Mouse (Mus musculus) ovary, postnatal 36 days (tissue): ENCODE results near the gene Alpk1.

Source experiments
- DNase-seq: peaks from one replicate; pipeline ENCODE4 v3.0.0; 2022; ENCODE audit warnings: low spot score, mixed read lengths

The Alpk1 gene

DNA sequence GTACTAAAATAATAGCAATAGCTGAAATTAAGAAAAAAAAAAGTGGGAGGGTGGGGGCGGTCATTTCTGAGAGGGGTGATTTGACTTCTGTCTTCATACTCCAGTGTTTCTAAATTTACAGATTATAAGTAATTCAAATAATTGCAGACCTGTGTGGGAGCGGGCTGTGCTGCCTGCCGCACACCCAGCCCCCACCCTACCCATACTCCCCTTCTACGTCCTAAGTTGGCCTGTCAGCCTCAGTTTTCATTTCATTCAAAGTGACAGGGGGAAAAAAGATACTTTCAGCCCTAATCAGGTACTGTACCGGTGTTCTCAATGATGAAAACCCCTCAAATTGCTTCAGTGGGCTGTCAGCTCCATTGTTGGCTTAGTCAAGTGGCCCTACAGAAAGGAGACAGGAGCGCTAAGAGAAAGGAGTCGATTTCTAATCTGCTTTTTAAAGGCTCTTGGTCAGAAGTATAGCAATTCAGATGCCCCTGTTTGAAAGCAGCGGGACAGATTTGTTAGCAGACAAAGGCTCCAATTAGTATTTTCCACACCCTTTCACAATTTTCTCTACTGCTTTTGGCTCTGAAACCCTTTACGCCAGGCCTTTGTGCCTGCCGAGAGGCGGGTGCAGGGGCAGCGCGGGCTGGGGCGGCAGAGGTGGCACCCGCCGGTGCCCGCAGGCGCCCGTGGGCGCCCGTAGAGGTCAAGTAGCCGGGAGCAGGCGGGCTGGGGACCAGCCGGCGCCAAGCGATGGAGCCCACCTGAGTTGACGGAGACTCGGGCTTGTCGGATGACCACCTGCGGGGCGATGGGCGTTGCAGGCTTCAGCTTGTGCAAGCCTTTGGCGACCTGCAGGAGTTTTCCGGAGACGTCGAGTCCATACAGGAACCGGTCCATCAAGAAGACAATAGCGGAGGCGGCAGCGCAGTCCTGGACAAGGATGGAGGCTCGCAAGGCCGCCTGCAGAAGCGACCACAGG is 85.2 kb downstream of the Alpk1 start:
- DNase-seq: no peak

- DNase-seq: no peak
Measured at GRCm38 (mm10) chr3:127691230-127691629, 89.1 kb downstream of the Alpk1 start.

DNA sequence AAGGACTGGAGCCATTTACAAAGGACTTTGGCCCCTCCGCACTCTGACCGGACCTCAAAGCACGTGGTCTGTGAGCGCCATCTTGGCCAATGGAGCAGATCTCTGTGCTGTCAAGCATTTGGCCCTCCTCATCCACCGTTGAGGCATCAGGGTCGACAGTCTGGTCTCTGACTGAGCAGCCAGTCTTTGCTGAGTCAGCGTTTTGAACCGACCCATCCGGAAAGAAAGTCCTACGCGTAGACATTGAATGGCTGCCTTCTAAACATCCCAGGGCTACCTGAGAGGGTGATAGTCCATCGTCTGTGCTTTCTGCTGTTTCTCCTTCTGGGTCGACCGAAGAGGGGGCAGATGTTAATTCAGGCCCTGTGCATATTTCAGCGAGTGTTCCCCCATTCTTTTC is 100.6 kb downstream of the Alpk1 start:
- no peak for DNase-seq

DNA sequence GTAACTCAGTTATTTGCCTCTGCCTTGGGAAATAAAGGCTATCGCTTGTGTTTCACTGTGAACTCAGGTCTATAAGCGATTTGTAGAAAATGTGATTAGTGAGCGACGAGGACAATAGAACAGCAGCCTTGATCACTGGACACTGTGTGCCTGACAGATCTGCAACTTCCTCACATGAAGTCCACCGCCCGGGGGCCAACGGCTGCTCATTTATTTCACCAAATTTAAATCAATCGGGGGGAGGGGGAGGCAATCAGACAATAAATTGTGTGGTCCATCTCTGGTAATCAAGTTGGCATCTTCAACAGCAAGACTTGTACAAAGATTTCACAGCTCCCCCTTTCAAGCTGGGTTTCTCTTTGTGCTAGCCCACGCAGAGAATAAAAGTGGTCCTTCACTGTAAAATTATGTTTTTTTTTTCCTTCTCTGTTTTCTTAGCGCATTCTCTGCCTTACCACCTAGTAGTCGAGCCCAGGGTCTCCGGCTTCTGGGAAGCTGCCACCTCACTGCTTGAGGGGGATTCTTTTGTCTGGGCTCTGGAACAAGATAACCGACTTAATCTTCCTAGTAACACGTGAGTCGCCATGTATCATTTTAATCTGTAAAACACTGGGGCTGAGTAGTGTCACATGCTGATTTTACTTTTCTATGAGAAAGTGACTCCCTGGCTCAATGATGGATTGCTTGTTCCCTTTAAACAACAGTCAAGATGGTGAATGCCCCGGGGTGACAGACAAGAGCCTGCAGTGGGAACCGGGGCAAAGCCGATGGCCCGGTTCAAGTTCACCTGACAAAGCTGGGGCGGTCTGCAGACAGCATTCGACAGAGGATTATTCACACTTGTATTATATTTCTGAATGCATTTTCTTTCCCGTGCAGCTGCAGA is 118.4 kb downstream of the Alpk1 start:
- no peak for DNase-seq

GRCm38 (mm10) chr3:127660712-127661111 is 119.6 kb downstream of the Alpk1 start:
- no peak for DNase-seq

- DNase-seq: no peak
Measured at GRCm38 (mm10) chr3:127651742-127652653, 128.3 kb downstream of the Alpk1 start.

DNA sequence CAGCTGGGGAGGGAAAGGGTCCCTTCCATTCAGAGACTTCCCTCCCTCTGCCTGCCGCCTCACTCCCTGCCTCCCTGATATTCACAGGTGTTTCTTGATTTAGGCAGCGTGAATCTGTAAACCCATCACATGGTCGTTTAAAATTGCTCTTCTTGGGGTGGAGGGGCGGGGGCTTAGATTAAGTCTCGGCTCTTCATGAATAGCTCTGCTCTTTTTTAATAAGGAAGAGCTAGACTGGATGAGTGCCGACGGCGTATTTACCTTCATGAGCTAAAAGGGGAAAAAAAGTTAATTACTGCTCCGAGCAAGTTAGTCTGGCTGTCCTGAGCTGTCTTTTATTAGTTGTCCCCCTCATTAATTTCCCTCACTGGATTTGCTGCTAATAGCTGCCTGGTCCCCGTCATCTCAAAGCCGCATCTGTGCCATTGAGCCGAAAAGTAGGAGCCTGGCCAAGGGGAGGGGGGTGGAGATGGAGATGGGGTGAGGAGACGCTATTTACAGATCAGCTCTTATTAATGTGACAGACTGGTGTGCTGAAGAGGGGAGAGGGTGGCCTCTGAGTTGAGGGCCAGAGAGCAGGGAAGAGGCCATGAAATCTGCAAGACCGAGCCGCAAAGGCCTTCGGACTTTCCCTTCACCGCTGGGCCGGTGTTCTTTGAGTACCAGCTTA is 134.0 kb downstream of the Alpk1 start:
- DNase-seq: no peak

- no peak for DNase-seq
Measured at GRCm38 (mm10) chr3:127642211-127642610, 138.1 kb downstream of the Alpk1 start.

GRCm38 (mm10) chr3:127640762-127641700 is 139.3 kb downstream of the Alpk1 start:
- no peak for DNase-seq

DNA sequence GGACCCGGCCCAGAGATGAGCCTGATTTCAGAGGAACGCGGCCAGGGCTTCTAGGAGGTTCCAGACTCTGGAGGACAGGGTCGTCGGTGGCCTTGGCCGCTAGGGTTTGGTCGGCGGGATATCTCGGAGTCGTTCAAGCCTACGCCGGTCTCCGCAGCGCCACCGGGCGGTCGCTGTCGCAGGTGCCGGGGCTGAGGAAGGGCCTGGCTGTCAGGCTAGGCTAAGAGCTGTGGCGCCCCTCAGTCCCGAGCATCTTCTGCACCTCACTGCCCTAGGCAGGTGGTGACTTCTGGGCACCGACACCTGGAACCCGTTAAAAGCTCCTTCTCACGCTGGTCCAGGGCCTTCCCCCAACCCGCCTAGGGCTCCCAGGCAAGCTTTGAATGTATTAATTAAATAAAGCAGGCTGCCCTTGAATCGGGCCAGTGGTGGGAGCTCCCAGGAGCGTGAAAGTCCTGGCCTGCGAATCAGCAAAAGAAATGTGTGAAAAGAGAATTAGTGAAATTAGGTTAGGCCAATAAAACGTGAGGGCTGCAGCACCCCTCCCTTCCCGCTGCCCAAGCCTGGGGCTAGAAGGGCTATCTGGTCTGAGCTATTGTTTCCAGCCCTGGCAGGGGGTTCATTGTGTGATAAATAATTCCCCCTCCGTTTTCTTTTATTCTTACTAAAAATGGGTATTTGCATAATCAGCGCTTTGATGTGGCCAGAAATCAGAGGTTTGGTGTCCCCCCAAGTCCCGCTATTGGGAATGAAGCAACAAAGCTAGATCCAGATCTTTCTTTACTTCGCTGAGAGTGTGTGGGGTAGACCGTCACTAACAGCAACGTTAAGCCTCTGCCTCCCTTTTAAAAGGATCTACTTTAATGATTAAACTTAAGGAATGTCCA is 140.2 kb downstream of the Alpk1 start:
- peak; percentile 43 for DNase-seq

DNA sequence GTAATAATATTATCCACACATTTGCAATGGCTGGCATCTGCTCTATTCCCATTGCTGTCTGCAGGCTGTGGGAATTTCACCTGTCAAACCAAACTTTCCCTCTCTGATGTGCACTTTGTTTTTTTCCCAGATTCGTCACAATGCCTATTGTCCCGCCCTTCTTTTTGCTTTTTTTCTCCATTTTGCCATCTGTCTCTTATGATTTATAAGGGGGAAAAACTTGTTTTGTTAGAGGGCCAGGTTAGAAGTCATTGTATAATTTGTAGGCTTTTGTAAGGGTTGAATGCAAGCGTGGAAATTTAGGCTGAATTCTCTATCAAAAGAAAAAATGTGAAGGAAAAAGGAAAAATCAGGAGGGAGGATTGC is 145.4 kb downstream of the Alpk1 start:
- DNase-seq: no peak

DNA sequence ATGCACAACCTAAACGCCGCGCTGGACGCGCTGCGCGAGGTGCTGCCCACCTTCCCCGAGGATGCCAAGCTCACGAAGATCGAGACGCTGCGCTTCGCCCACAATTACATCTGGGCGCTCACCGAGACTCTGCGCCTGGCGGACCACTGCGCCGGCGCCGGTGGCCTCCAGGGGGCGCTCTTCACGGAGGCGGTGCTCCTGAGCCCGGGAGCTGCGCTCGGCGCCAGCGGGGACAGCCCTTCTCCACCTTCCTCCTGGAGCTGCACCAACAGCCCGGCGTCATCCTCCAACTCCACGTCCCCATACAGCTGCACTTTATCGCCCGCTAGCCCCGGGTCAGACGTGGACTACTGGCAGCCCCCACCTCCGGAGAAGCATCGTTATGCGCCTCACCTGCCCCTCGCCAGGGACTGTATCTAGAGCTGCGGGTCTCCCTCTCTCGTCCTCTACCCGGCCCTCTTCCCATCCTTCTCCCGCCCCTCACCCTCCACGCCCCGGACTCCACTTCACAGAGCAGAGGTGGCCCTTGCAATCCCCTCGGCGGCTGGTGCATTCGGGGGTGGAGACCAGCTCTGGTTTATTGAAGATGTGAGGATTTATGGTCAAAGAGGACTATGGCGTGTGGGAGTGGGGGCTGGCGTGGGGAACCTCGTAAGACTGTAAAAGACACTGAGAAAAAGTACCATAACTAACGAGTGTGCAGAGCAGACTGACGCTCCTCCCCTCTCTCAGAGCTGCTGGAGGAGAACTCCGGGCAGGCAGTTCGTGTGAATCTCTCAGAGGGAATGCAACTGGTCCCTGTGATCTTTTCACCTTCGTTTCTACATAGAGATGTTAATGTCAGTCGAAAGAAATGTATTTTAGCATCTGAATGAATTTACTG is 146.0 kb downstream of the Alpk1 start:
- DNase-seq: peak; percentile 77

DNA sequence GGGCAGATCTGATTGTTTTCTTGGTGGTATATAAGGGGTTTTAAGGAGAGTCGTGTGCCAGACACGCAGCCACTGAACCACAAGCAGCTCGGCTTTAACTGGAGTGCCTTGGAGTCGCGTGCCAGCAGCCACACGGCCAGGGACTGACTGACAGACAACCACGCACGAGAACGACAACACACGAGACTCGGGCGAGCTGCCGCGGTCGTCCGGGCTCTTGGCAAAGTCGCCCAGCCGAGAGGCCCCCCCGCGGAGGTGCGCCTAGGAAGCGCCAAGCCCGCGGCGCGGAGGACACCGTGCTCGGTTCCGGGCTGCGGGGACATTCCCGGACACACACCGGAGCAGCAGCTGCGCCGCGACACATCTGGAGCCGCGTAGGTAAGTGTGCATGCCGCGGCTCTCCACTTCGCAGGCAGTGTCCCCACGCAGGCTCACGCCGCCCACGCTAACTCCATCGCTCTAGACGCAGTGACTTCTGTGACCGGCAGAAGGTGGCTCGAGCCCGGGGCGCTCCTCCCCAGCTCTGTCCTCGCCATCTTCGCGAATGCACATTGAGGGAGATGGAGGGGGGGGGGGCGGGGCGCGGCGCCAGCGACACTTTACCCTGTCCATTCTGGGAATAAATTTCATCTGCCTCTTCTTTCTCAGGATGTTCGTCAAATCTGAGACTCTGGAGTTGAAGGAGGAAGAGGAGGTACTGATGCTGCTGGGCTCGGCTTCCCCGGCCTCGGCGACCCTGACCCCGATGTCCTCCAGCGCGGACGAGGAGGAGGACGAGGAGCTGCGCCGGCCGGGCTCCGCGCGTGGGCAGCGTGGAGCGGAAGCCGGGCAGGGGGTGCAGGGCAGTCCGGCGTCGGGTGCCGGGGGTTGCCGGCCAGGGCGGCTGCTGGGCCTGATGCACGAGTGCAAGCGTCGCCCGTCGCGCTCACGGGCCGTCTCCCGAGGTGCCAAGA is 147.0 kb downstream of the Alpk1 start, which contains the start of gene Neurog2:
Gene Neurog2 (plus strand): TSS at position 56 of the 953 bp plus-strand sequence.
- DNase-seq: peak; percentile 15

- DNase-seq: peak; percentile 22
Measured at GRCm38 (mm10) chr3:127632531-127632930, 147.8 kb downstream of the Alpk1 start.

DNA sequence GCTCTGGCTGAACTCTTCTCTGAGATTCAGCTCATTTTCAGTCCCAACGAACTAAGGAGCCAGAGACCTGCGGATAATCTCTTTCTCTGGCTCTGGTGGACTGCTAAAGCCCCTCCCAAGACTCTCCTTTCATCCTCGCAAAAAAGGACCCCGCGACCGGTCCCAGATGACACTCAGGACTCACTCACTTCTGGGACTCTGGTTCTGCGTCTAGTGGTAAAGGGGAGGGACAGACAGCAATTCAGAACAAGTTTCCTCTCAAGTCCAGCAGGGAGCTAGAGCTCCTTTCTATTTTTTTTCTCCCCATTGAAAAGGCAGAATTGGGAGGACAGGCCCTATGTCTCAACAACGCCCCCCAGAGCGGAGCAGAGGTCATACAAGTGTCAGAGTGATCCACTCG is 148.7 kb downstream of the Alpk1 start:
- no peak for DNase-seq

- DNase-seq: no peak
Measured at GRCm38 (mm10) chr3:127630735-127631372, 149.5 kb downstream of the Alpk1 start.
